Mouse (Mus musculus): ENCODE measurements around the gene Tfb1m.
A peak's percentile ranks its signal among the peaks of the same experiment; 100 is the strongest.

Tfb1m gene

DNA sequence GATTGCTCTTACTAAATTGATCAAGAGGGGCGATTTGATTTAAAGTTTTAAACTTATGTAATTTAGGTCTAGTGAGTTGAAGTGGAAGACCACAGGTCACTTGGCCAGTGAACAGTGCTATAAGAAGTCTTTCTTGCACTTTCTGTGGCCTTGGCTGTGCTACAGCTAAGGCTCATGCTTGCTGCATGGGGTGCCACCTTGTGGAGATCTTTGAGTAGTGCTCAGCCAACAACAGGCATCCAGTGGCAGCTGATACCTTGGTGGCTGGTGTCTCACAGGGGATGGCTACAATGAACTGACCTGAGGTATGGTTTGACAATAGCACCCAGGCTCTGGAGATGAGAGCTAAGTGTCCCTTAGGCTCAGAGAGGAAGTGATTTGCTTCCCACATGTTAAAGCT, 47.7 kb downstream of the Tfb1m start:
- peak; percentile 68 for DNase-seq

DNA sequence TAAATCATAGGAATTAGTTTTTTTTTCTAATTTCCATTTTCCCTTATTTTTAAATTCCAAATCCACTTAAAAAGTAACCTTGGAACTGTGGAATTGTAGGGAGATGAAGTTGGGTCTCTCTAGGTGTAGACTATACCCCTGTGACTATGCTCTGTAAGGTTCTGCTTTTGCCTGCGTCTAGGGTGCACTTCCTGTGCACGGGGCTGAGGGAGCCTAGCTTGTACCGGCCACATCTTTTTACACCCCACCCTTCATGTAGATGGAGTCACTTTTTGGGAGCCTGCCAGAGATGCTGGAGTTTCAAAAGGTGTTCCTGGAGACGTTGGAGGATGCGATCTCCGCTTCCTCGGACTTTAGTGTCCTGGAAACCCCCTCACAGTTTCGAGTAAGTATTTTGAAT, 51.1 kb downstream of the Tfb1m start:
- no peak for DNase-seq

DNA sequence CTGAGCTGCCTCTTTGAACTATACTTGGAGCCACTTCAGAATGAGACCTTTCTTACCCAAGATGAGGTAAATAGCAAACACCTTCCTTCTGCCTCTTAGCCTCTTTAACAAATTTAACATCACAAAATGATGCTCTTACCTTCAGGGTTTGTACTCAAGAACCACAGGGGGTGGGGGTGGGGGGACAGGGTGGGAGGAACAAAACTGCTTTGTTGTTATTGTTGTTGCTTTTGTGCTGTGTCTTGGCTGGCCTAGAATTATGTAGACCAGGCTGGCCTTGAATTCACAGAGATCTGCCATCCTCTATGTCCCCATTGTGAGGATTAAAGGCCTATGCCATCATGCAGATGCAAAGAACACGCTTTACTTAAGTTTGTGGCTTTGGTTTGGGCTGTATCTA, 51.9 kb downstream of the Tfb1m start:
- DNase-seq = no peak

DNA sequence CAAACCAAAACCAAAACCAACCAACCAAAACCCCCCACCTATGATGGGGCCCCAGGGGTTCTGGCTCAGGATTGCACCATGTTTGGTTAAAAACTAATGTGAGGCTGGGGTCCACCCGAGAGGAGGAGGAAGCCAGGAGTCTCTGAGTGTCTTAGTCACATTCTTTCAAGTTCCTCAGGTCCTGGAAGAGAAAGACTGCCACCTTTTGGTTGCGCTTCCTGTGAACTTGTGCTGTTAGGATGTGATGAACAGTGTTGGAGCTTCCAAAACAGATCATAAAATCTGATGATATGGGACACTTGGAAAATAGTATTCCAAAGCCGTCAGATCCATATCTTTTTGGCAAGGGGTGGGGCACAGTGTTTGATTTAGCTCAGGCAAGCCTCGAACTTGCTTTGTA, 56.6 kb downstream of the Tfb1m start:
- no peak for DNase-seq

DNA sequence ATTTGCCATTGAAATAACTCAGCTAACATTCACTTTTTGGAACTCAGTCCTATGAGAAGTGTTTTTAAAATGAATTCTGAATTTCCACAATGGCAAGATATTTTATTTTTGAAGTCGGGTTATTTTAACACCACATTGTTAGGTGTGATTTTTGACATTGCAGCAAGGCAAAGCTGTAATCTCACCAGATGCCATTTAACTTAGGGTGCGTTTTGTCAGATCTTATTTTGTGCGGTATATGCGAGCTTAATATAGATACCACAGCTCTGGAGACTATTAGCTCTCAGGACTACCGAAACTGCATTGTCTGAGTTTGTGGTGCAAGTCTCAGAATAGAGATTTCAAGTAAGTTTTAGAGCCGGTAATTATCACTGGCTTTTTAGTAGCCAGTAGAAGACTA, 57.5 kb downstream of the Tfb1m start:
- no peak for DNase-seq

DNA sequence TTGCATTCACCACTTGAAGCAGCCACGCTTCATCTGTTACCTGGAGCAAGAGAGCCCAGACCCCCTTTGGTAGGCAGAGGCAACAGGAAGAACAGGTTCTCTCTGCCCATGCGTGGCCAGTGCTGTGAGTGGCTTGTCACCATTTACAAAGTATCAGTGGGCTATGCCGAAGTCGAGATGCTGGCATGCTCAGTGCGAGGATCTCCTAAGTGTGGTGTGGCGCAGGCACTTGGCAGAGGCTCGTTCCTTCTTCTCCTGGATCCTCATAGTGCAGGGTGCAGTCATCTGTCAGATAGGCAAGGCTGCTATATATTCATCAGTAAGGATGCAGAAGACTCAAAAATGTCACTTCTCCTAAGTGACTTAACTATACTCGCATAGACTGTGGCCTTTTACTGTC, 58.1 kb downstream of the Tfb1m start:
- no peak for DNase-seq

DNA sequence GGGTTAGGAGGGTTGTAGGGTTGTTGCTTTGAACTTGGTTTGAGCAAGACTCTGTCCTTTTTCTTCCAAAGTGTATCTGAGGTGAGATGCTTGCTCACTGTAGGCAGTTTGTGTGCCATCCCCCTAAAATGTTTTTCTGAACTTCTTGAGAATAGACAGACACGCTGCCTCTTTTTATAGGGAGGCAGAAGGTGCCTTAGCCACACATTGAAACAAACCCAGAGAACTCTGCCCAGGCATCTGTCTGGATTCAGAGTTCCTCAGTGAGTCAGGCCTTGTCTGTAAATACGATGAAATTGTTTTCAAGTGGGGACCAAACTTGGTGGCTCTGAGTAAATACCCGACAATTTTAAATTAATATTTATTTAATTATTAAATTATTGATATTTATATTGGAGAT, 59.0 kb downstream of the Tfb1m start:
- no peak for DNase-seq

DNA sequence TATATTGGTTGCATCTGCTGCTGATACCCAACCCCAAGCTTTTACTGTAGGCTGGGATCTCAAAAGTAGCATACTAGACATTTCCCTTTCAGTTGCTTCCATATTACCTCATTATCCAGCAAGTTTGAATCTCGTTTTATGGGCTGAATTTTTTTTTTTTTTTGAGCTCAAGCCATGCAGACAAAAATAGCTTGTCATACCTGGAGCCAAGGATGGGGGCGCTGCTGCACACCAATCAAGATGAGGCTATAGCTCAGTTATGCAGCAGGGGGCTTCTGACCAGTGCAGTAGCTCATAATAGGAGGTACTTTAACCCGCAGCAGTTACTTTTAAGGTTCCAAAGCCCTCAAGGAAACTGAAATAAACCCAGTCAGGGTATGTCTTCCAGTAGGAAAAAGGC, 59.5 kb downstream of the Tfb1m start:
- peak; percentile 70 for DNase-seq

DNA sequence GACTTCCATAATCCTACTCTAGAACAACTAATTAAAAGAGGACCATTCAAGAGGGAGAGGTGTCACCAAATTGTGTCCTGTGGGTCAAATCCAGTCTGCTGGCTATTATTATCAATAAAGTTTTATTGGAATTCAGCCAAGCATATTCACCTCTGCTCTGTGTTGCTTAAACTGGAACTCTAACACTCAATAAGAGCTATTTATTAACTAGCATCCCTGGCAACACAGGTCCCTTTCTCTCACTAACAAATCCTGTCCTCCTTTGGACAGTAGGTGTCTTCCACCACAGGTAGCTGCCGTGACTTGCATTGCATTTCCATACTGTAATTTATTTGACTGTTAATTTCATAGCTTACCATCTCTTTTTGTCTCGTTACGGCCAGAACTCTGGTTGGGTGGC, 61.5 kb downstream of the Tfb1m start:
- DNase-seq = no peak

DNA sequence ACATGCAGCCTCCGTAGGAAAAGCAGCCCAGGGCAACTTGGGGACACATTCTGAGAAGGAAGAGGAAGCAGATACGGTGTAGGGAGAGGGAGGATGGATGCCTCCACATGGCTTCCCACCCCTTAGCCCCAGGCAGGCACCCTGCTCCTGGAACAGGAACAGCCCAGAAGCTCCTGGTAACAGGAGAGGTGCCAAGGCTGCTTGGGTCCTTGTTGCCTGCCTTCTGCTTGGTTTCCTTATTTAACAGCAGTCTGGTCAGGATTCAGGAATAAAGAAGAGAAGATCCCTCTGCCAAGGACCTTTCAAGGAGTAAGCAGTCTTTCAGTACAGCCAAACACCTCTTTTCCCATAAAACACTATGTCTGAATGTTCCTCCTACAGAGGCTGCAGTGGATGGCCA, 62.0 kb downstream of the Tfb1m start:
- DNase-seq = peak; percentile 45

DNA sequence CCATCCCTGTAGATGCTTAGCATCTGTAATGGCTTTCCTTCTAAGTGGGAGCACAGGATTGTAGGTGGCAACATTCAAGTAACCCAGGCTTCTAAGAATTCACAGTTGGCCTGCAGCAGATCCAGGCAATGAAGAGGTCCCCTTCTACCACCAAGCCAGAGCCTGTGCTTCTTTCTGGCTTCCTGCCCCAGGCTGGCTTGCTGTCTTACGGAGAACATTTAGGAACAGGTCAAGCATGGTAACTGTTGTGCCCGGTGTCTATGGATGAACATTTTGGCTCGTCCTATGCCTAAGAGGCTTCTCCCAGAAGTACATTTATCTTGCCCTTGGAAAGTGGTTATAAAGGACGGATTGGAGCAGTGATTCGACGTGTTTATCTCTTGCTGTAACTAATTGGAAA, 65.9 kb downstream of the Tfb1m start:
- no peak for DNase-seq

DNA sequence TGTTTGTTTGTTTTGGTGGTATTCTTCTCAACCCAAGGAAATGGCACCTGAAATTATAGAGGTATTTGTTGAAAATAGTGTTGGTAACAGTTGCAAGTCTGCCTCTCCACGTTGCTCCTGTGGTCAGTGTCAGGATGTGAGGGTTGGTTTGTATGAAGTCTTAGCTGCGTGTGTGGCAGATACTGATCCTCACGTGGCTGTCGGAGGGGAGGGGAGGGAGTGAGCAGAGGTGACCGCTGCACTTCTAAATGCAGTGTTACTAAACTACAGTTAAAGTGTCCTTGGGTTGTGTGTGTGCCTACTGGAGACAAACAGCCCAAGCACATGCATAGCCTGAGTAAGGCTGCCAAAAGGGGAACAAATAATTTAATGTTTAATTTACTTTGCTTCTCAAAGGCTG, 66.5 kb downstream of the Tfb1m start:
- no peak for DNase-seq

DNA sequence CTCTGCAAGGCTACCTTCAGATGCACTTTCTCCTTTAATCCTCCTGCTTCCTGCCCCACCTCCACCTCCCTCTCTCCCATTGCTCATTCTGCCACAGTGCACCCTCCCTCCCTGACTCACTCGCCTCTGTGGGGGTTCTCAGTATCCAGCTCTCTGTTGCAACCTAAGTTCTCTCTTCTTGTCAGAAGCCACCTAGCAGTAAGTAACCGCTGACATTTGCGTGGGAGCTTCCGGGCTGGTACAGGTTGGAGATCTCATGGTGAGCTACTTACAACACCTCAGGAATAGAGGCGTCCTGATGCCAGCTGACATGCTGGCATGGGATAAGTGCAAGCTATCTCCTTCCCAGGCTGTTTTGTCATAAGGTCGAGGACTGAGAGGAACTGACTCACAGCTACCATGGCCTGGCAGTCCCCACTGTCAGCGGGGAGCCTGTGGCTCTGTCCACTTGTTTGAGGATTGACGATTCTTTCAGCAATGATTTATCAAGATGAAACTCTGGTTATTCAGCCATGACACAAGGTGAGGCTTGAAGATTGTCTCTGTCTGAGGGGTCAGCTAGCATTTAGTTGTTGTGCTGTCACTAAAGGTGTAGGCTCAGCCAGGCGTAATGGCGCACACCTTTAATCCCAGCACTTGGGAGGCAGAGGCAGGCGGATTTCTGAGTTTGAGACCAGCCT, 67.2 kb downstream of the Tfb1m start:
- DNase-seq = no peak

DNA sequence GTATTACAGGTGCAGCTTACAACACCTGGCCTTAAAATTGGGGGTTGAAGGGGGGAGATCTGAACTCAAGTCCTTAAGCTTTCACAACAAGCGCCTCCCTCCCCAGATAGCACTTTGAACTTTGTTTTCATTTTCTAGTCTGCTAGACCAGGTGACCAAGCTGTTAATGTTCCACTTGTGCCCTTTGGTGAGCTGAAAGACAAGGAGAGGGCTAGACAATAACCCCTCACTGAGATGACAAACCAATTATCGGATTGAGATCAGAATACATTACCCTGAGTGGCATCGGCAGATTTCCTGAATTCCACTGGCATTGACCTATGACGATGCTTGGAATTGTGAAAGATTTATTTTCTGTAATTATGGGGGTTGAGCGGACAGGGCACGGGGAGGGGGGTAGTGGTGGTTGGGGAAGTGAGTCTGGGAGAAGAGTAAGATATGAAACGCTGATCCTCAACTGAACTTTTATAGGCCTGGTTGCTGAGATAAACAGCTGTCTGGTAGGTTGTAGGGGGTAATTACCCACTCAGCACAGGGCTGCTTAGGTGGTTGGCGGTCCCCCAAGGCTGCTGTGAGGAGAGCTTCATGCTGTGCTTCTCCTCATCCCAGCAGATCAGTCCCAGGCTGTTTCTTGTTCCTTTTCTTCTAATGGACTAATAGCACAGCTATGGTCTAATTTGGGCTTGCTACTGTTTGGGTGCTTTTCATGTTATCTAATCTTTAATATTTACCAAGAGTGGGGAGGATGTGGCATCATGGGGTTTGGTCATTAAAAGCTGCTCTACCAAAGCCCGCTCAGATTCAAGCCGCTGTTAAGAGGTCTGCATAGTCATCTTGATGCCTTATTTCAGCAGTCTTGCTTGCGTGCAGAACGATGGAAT, 69.6 kb downstream of the Tfb1m start:
- no peak for DNase-seq

DNA sequence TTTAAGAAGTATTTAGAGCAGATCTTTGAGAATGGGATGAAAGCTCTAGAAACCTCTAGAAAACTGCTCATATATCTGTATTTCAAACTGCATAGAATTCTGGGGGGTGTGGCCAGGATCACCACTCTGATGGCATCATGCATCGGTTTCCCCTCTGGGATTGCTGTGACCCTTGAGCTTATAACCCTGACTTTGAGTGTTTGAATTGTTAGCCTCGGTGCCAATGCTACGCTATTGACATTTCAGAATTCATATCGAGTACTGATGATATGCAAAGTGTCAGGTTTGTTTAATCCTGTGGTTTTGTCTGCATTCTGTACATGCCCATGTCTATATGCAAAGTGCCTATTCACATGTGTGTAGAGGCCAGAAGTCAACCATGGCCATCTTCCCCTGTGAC, 70.4 kb downstream of the Tfb1m start:
- DNase-seq = no peak

DNA sequence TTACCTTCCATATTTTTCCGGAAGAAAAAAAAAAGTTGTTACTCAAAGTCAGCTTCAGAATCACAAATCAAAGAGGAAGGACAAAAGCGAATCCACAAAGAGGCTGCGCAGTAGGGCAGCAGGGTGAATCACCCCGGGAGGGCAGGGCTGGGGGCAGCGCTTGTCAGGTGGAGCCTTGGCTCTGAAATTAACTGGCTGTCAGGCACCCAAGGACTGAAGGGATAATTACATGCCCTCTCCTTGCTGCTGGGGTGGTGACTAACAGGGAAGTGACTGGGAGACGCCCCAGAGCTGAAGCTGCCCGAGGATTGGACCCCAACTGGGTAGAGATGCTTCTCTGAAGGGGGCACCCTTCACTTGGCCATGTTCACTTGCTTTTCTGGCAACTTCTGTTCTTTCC, 71.7 kb downstream of the Tfb1m start:
- DNase-seq = no peak

DNA sequence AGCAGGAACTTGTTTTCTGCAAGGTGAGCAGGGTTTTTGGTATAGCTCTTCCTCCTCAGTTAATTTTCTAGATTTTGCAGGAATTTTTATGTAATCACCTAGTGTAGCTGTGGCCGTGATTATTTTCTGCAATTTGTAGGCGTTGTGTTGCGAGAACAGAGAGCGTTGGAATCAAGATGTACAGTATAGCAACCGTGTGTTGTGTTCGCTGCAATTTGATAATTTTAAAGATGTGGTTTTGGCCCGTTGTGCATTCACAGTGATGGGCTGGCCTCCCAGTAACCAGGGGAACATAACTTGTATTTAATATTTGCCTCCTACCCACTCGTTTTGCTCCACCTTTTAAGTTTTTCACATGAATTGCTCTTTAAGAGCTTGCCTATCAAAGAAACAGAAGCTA, 74.5 kb downstream of the Tfb1m start:
- DNase-seq = no peak

DNA sequence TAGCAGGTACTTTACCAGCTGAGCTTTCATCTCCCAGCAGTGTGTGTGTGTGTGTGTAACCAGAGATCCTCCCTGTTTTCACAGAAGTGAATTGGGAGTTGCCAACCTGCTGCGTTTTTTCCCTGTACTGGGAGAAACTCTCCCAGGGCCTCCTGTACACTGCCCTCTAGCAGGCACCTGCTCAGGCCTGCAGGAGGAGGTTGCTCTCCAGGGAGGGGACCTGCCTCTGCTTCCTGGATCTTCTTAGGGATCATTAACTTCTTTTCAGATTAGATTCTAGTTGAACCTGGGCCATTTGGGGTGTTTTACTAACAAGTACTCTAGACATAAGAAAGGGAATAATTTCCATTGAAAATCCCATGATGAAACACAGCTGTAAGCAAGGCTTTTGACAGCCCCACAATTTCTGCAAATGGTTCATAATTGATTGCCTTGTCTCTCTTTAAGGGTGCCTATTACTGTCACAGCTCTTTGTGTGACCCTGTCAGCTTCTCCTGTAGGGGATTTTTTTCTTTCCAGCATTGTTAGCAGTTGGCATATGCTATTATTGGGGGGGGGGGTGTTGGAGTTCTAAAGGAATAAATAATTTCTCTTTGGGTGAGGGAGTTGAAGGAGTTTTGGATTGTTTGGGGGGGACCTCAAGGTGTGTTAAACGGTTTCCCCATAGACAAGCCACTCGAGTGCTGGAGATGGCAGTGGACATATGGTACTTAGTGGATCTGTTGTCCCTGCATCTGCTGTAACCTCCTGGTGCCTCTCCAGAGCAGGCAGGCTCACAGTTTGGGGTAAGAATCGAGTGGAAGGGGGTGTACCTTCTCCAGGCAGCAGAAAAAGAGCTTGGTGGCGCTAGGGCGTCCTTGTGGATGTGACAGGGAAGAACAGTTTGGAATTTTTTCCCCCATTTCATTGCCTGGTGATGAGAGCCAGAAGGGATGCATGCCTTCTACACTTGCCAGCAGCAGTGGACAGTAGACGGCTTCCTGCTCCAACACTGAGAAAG, 75.7 kb downstream of the Tfb1m start:
- peak; percentile 54 for DNase-seq

DNA sequence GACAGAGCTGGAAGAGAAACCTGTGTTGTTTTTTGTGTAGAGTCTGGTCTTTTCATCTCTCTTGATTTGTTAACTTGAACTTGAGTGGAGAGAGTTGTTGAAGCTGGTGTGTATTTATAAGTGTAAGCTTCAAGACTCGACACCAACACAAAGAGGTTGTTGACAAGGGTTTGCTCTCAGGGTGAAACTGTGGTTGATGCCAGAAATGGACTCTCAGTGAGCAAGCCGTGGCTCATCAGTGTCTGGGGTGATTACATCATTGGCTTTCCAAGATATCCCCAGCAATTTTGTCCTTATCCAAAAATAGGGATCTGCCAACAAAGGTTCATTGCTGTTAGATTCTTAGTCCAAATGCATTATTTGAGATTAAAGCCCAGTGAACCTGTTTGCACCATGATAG, 81.0 kb downstream of the Tfb1m start:
- no peak for DNase-seq

DNA sequence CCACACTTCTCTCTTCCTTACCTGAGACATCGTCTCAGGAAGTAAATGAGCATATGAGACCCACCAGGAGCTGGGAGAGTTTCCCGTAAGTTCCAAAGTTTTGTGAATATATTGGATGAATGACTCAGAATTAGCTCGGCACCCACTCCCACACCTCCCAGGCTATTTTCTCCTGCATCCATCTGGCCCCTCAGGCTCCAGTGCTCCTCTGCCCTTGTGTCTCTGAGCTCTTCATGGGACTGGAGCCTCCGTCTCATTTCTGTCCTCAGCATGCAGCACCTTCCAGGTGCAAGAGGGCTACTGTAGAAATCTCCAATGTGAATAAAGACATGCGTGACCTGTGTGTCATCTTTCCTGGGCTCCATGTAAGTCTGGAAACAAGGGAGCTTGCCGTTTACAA, 85.6 kb downstream of the Tfb1m start:
- DNase-seq = no peak

All from right cerebral cortex, postnatal 14 days (tissue).